Mouse (Mus musculus): ENCODE measurements at regions not wholly inside any gene's neighbourhood (a gene's known extent, or its start where the extent isn't known, plus 50 kb on each side); places are given as distances from the start of the nearest gene placed in this dataset.

DNA sequence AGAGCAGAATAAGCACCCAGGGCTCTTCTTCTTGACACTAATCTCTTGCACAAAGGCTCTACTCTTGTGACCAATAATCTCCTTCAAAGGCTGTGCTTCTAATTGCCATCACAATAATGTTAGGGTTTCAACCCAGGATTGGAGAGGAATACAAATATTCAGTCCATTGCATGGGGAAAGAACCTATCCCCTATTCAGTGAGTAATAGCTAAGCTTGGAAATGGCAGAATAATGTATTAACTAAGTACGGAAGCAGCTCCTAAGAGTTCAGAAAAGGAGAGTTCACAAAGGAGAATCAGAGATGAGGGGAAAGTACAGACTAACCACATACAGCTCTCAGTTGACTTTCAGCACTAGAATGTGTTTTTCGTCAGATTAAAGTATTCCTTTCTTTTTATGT is 544.3 kb downstream of the Nfib start:
- DNase-seq (ENCODE audit: low spot score in 2 of 2) = no peak

- no peak for DNase-seq (ENCODE audit: low spot score in 2 of 2)
These were observed 545.3 kb downstream of the Nfib start for GRCm38 (mm10) chr4:82160233-82160632.

DNA sequence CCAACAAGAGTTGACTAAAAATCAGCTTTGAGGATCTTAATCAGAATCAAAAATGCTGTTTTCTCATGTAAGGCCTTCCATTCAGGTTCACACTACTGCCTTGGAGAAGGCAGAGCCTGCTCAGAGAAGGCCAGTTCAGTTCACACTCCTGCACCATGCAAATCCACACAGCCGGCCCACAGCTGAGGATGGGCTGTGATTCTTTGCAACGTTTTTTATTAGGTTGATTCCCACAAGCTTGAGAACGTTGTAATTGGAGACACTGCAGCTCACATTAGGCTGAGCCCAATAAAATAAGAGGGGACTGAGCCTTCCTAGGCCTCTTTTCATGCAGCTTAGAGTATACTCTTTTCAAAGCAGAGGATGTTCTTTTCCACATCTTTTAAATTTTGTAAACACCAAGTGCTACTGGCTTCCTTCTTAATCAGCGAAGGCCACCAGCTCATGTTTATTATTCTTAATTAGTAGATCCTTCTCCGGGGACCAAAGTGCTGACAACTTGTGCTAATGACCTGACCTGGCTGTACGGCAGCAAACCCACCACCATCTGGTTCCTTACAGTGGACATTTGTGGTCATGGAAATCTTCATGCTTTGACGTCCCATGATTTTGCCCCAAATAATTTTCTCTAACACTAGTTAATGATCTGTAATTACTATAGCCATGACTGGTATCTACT is 549.8 kb downstream of the Nfib start:
- no peak for DNase-seq (ENCODE audit: low spot score in 2 of 2)

GRCm38 (mm10) chr4:82154021-82154555 is 551.5 kb downstream of the Nfib start:
- DNase-seq (ENCODE audit: low spot score in 2 of 2) = no peak

- no peak for DNase-seq (ENCODE audit: low spot score in 2 of 2)
These were observed 551.9 kb downstream of the Nfib start for GRCm38 (mm10) chr4:82153604-82154003.

- no peak for DNase-seq (ENCODE audit: low spot score in 2 of 2)
These were observed 555.6 kb downstream of the Nfib start for GRCm38 (mm10) chr4:82149957-82150356.

DNA sequence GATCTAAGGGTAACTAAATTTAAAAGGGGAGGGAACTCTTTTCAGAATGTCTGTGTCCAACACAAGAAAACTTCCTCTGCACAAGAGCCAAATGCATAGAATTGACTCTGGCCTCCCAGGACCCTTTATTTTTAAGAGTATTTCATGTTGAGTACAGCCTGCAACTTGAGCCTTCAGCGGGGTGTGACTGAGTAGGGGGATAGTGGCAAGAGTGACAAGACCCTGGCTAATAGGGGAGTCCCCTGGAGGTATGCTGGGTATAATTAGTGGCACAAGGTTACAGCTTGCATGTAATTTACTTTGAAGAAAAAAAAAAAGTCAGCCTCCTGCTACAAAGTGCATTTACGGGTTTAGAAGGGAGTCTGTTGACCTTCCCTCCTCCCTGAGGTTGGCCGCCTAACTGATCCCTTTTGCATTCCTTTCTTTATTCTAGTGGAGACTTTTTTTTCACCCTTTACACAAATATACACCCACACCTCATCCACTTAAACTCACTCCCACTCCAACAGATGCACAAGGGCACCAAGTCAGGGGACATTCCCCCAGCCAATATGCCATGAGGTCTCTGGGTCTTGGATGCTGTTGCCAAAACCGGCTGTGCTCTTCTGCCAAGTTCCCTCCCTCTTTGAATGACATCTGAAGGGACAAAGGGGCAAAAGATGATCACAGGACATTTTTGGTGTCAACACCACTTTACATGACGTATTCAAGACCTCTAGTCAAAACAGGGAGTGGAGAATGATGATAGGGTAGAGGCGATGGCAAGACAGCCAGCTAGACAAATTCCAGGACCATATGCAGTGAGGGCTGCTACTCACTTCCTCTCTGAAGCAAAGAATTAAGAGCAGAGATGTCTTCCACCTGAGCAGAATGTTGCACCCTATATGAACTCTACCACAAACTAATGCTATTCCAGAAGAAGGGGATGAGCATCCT is 557.2 kb downstream of the Nfib start:
- no peak for DNase-seq (ENCODE audit: low spot score in 2 of 2)

DNA sequence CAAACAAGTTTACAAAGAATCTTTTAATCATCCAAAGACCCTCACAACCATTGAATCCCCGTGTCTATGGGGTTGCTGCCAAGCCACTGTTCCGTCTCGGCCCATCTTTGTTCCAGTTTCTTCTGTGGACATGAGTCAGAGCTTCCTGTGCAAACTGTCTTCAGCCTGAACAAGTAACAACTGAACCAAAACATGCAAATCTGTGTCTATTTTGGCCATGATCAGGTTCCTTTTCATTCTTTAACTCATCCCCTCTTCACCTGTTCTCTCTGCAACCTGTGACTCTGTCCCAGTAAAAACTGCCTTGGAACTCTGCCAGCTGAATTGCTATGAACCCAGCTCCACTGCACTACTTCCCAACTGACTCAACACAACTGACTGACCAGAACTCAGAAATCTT is 563.2 kb downstream of the Nfib start:
- DNase-seq (ENCODE audit: low spot score in 2 of 2) = no peak

- no peak for DNase-seq (ENCODE audit: low spot score in 2 of 2)
These were observed 565.7 kb downstream of the Nfib start for GRCm38 (mm10) chr4:82139806-82140205.

DNA sequence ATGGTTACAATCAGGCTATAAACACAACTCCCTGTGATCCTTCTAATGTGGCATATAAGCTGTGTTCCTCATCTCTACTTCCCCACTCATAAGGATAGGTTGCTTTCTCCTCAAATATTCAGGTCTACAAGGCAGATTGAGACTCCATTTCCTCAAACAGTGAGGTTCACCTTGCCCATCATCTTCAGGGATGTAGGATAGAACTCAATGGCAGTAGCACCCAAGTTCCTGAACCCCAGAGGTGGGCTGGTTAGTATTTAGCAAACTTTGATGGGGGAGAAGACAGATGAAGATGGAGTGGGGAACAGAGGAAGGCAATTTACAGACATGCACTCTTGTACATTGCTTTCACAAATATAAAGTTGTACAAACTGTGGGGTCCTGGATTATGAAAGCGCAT is 566.5 kb downstream of the Nfib start:
- DNase-seq (ENCODE audit: low spot score in 2 of 2) = no peak

DNA sequence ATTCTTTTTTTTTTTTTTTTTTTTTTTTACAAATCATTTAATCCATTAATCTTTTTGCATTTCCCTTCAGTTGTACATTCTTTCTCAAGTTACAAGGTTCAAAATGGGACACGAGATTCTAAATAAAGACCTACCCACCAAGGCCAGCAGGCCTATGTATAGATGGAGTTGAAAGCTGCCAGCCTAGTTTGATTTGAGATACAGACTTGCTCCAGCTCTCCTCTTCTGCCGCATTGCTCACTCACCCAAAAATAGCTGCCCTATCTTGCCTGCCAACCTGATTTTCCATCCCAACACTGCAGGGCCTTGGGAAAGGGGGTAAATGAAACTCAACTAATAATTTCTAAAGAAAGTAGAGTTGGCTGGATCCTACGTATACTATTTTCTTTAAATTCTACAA is 572.7 kb downstream of the Nfib start:
- DNase-seq (ENCODE audit: low spot score in 2 of 2) = peak in 1 of 2 experiments; percentile 23

GRCm38 (mm10) chr4:82132326-82132725 is 573.2 kb downstream of the Nfib start:
- no peak for DNase-seq (ENCODE audit: low spot score in 2 of 2)

- DNase-seq (ENCODE audit: low spot score in 2 of 2) = no peak
These were observed 576.1 kb downstream of the Nfib start for GRCm38 (mm10) chr4:82129471-82129870.

GRCm38 (mm10) chr4:82123733-82124132 is 581.8 kb downstream of the Nfib start:
- no peak for DNase-seq (ENCODE audit: low spot score in 2 of 2)

DNA sequence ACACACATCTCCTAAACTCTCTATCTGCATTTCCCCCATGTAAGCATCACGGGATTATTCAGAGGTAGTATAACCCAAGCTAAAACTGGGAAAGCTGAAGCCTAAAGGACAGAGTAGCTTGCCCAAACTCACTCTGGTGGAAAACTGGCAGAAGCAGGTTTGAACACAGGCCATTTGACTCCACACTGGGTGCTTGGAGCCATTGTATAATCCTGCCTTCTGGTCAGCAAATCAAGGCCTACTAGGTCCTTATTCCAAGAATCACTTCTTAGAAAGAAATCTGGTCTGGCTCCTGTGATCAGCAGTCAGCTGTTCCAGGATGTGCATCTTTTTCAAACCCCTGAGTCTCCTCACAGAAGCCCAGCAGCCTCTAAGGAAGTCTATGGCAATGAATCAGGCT is 582.4 kb downstream of the Nfib start:
- DNase-seq (ENCODE audit: low spot score in 2 of 2) = no peak

- DNase-seq (ENCODE audit: low spot score in 2 of 2) = no peak
These were observed 584.8 kb downstream of the Nfib start for GRCm38 (mm10) chr4:82120796-82121195.

GRCm38 (mm10) chr4:82120326-82120725 is 585.2 kb downstream of the Nfib start:
- no peak for DNase-seq (ENCODE audit: low spot score in 2 of 2)

- no peak for DNase-seq (ENCODE audit: low spot score in 2 of 2)
These were observed 603.7 kb downstream of the Nfib start for GRCm38 (mm10) chr4:82101837-82102236.

DNA sequence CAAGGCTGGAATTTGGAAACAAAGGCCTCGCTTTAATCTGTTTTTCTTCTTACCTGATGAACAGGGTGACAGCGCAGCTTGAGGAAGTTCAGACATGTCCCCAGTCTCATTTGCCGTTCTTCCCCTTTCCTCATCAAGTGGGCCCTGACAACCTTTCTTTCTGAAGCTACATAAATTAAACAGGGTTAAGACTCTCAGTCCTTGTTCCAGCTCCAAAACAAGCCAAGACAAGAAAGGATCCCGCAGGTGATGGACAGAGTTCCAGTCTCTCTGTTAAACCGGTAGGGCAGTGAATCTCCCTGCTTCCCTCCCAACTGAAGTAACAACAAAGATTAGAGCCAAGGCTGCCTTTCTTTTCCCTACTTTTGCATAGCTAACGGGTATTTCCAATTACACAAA is 605.6 kb downstream of the Nfib start:
- no peak for DNase-seq (ENCODE audit: low spot score in 2 of 2)

- DNase-seq (ENCODE audit: low spot score in 2 of 2) = no peak
These were observed 606.3 kb downstream of the Nfib start for GRCm38 (mm10) chr4:82098986-82099969.

Measured in right cerebral cortex, adult 2 months (tissue).